Mouse (Mus musculus): ENCODE data around the gene Cdc25b. TPM values are rescaled to one million over a fixed set of nuclear protein-coding genes. Genes with fewer than 3 reads are reported as not detected.

The Cdc25b gene
- polyA plus RNA-seq (2012; fragmentation: generic; extraction: Trizol) = 73.8 TPM
- long read RNA-seq, experiment 1, transcript Cdc25b-201 (16 exons, 3,089 nt) = minor isoform, 8 of 37 reads
- long read RNA-seq, experiment 1, transcript Cdc25b-202 (15 exons, 3,004 nt) = major isoform, 11 of 37 reads
- long read RNA-seq, experiment 1, partial matches to known transcripts = 11 of 37 reads
- long read RNA-seq, experiment 1, other reads (novel, unspliced or antisense) = 7 of 37 reads
- long read RNA-seq, experiment 2, transcript Cdc25b-202 (15 exons, 3,004 nt) = major isoform, 274 of 562 reads
- long read RNA-seq, experiment 2, transcript Cdc25b-201 (16 exons, 3,089 nt) = minor isoform, 228 of 562 reads
- long read RNA-seq, experiment 2, partial matches to known transcripts = 12 of 562 reads
- long read RNA-seq, experiment 2, other reads (novel, unspliced or antisense) = 48 of 562 reads

GRCm38 (mm10) chr2:131186771-131187601 is at the start of gene Cdc25b, which contains the start of gene Spef1:
Gene Cdc25b (plus strand): TSS chr2:131186949.
Gene Spef1 (minus strand): TSS chr2:131187282.
- Histone ChIP-seq H3K36me3 (ENCODE audit: control insufficient read depth, insufficient read depth) (peaks cover 40% of the 10 kb centered on the region), H3K79me3 (ENCODE audit: low read depth) (peaks cover 25% of the 10 kb centered on the region), H3K4me3 (ENCODE audit: insufficient read depth, poor library complexity, severe bottlenecking) (peak within 1 kb of the TSS; percentile 86), H3K79me2 (ENCODE audit: control insufficient read depth, insufficient read depth) (peaks cover 44% of the 10 kb centered on the region), H3ac (ENCODE audit: control insufficient read depth, insufficient read length, low read depth) (peak within 1 kb of the TSS; percentile 98), H3K27me3 (ENCODE audit: control insufficient read depth, insufficient read depth, insufficient read length) (no peaks in the 10 kb centered on the region)
- TF ChIP-seq CTCF (IDR thresholded peaks at IDR 0.05; ENCODE audit: control insufficient read depth, insufficient read depth, insufficient read length) (no peak), MYOD1 (IDR thresholded peaks at IDR 0.05; ENCODE audit: control insufficient read depth, insufficient read length, low read depth) (no peak), CEBPB (IDR thresholded peaks at IDR 0.05; ENCODE audit: low read depth) (no peak), FOSL1 (IDR thresholded peaks at IDR 0.05; ENCODE audit: insufficient read depth, low read length, poor library complexity, severe bottlenecking) (no peak), USF1 (IDR thresholded peaks at IDR 0.05; ENCODE audit: low read depth) (no peak), MYOG (IDR thresholded peaks at IDR 0.05; ENCODE audit: control insufficient read depth, extremely low read depth, insufficient read length) (no peak), MAX (IDR thresholded peaks at IDR 0.05) (peak; percentile 19)

GRCm38 (mm10) chr2:131138296-131138695 is 48.5 kb upstream of the Cdc25b start:
- Histone ChIP-seq H3K79me2 (ENCODE audit: control insufficient read depth, insufficient read depth) (no peaks in the 10 kb centered on the region), H3K4me3 (ENCODE audit: insufficient read depth, poor library complexity, severe bottlenecking) (no peak overlapping the region), H3K79me3 (ENCODE audit: low read depth) (no peaks in the 10 kb centered on the region), H3ac (ENCODE audit: control insufficient read depth, insufficient read length, low read depth) (no peak overlapping the region), H3K27me3 (ENCODE audit: control insufficient read depth, insufficient read depth, insufficient read length) (no peaks in the 10 kb centered on the region), H3K36me3 (ENCODE audit: control insufficient read depth, insufficient read depth) (no peaks in the 10 kb centered on the region)
- TF ChIP-seq CTCF (IDR thresholded peaks at IDR 0.05; ENCODE audit: control insufficient read depth, insufficient read depth, insufficient read length) = no peak
- TF ChIP-seq MYOD1 (IDR thresholded peaks at IDR 0.05; ENCODE audit: control insufficient read depth, insufficient read length, low read depth) = no peak
- no peak for TF ChIP-seq USF1 (IDR thresholded peaks at IDR 0.05; ENCODE audit: low read depth)
- no peak for TF ChIP-seq CEBPB (IDR thresholded peaks at IDR 0.05; ENCODE audit: low read depth)
- TF ChIP-seq FOSL1 (IDR thresholded peaks at IDR 0.05; ENCODE audit: insufficient read depth, low read length, poor library complexity, severe bottlenecking) = no peak
- TF ChIP-seq MAX (IDR thresholded peaks at IDR 0.05) = no peak
- TF ChIP-seq MYOG (IDR thresholded peaks at IDR 0.05; ENCODE audit: control insufficient read depth, extremely low read depth, insufficient read length) = no peak

GRCm38 (mm10) chr2:131138760-131139159 is 48.0 kb upstream of the Cdc25b start:
- H3K4me3 ChIP-seq (ENCODE audit: insufficient read depth, poor library complexity, severe bottlenecking) = no peak overlapping the region
- no peak for TF ChIP-seq MYOD1 (IDR thresholded peaks at IDR 0.05; ENCODE audit: control insufficient read depth, insufficient read length, low read depth)
- no peak for TF ChIP-seq USF1 (IDR thresholded peaks at IDR 0.05; ENCODE audit: low read depth)
- TF ChIP-seq MAX (IDR thresholded peaks at IDR 0.05) = no peak
- TF ChIP-seq FOSL1 (IDR thresholded peaks at IDR 0.05; ENCODE audit: insufficient read depth, low read length, poor library complexity, severe bottlenecking) = no peak
- no peak for TF ChIP-seq CEBPB (IDR thresholded peaks at IDR 0.05; ENCODE audit: low read depth)
- no peak for TF ChIP-seq CTCF (IDR thresholded peaks at IDR 0.05; ENCODE audit: control insufficient read depth, insufficient read depth, insufficient read length)
- no peak for TF ChIP-seq MYOG (IDR thresholded peaks at IDR 0.05; ENCODE audit: control insufficient read depth, extremely low read depth, insufficient read length)
- H3K36me3 ChIP-seq (ENCODE audit: control insufficient read depth, insufficient read depth) = no peaks in the 10 kb centered on the region
- H3K79me2 ChIP-seq (ENCODE audit: control insufficient read depth, insufficient read depth) = no peaks in the 10 kb centered on the region
- no peak overlapping the region for H3ac ChIP-seq (ENCODE audit: control insufficient read depth, insufficient read length, low read depth)
- no peaks in the 10 kb centered on the region for H3K27me3 ChIP-seq (ENCODE audit: control insufficient read depth, insufficient read depth, insufficient read length)
- H3K79me3 ChIP-seq (ENCODE audit: low read depth) = no peaks in the 10 kb centered on the region

DNA sequence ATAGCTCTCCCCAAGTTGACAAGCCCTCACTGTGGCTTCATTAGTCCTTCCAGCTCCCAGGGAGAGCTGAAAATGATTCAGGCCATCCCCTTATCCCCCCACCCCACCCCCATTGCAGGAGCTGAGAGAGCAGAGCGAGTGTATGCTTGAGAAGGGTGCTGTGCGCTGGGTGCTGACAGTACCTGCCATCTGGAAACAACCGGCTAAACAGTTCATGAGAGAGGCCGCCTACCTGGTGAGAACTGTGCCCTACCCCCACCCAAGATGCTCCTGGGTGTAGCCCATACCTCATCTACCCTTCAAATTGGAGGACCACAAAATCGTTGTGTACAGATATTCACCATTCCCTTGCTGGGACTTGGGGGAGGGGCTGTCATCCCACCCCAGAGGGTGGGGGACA is 47.5 kb upstream of the Cdc25b start:
- TF ChIP-seq CEBPB (IDR thresholded peaks at IDR 0.05; ENCODE audit: low read depth) (no peak), MAX (IDR thresholded peaks at IDR 0.05) (no peak), USF1 (IDR thresholded peaks at IDR 0.05; ENCODE audit: low read depth) (no peak), CTCF (IDR thresholded peaks at IDR 0.05; ENCODE audit: control insufficient read depth, insufficient read depth, insufficient read length) (no peak), MYOG (IDR thresholded peaks at IDR 0.05; ENCODE audit: control insufficient read depth, extremely low read depth, insufficient read length) (no peak), FOSL1 (IDR thresholded peaks at IDR 0.05; ENCODE audit: insufficient read depth, low read length, poor library complexity, severe bottlenecking) (no peak), MYOD1 (IDR thresholded peaks at IDR 0.05; ENCODE audit: control insufficient read depth, insufficient read length, low read depth) (no peak)
- no peaks in the 10 kb centered on the region for H3K27me3 ChIP-seq (ENCODE audit: control insufficient read depth, insufficient read depth, insufficient read length)
- H3ac ChIP-seq (ENCODE audit: control insufficient read depth, insufficient read length, low read depth) = no peak overlapping the region
- H3K79me2 ChIP-seq (ENCODE audit: control insufficient read depth, insufficient read depth) = no peaks in the 10 kb centered on the region
- peaks cover 2% of the 10 kb centered on the region for H3K36me3 ChIP-seq (ENCODE audit: control insufficient read depth, insufficient read depth)
- H3K79me3 ChIP-seq (ENCODE audit: low read depth) = no peaks in the 10 kb centered on the region
- H3K4me3 ChIP-seq (ENCODE audit: insufficient read depth, poor library complexity, severe bottlenecking) = no peak overlapping the region

DNA sequence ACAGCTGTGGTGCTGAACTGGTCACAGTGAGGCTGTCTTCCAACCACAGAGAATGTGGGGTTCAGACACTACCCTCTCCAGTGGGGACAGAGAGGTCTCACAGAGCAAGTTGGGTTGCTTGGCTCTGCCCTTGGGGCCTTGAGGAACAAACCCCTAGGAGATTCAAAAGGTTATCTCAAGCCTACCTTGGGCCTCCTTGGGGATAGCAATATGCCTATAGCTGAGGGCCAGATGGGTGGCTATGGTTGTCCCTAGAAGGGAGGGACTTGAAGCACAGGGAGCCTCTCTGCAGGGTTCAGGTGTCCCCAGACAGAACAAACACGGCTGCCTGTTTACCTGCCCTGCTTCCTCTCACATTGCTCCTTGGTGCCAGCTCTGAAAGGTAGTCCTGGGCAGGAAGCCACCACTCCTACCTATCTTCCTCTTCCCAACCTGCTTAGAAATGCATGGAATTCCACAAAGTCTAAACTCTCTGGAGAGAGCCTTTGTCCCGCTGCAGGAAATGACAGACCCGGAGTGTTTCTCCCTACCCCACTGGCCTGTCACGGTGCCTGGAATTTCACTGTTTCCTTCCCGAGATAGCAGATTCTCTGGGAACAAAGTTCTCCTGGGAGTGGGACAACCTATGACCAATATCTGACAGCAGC is 46.7 kb upstream of the Cdc25b start:
- H3K79me2 ChIP-seq (ENCODE audit: control insufficient read depth, insufficient read depth) = no peaks in the 10 kb centered on the region
- H3K79me3 ChIP-seq (ENCODE audit: low read depth) = no peaks in the 10 kb centered on the region
- H3K36me3 ChIP-seq (ENCODE audit: control insufficient read depth, insufficient read depth) = peaks cover 6% of the 10 kb centered on the region
- TF ChIP-seq FOSL1 (IDR thresholded peaks at IDR 0.05; ENCODE audit: insufficient read depth, low read length, poor library complexity, severe bottlenecking) (no peak), USF1 (IDR thresholded peaks at IDR 0.05; ENCODE audit: low read depth) (no peak), MYOD1 (IDR thresholded peaks at IDR 0.05; ENCODE audit: control insufficient read depth, insufficient read length, low read depth) (no peak), CTCF (IDR thresholded peaks at IDR 0.05; ENCODE audit: control insufficient read depth, insufficient read depth, insufficient read length) (no peak), MAX (IDR thresholded peaks at IDR 0.05) (no peak)
- no peaks in the 10 kb centered on the region for H3K27me3 ChIP-seq (ENCODE audit: control insufficient read depth, insufficient read depth, insufficient read length)
- no peak overlapping the region for H3ac ChIP-seq (ENCODE audit: control insufficient read depth, insufficient read length, low read depth)
- no peak overlapping the region for H3K4me3 ChIP-seq (ENCODE audit: insufficient read depth, poor library complexity, severe bottlenecking)

Data from C2C12 (cell line).